Comparison of ENCODE assay signal across 9 mouse cellular contexts in genomic region chr7:128534984-128535491, GRCm38 (mm10). TPM values are rescaled to one million over a fixed set of nuclear protein-coding genes. Genes with fewer than 3 reads are reported as not detected.
A peak's percentile ranks its signal among the peaks of the same experiment; 100 is the strongest.
DNase-seq lines count a peak whose midpoint lies in the region; ATAC-seq and TF ChIP-seq lines count a peak whose summit lies in the region.
"Had no signal": no experiment of that assay in that cellular context is flagged by ENCODE, and none has a peak within 500 bp of the region (broad histone marks: within the 10 kb centered on the region; RNA-seq: fewer than 3 reads in every experiment).

No protein-coding gene starts in this region.

- no peaks in the 10 kb centered on the region for H3K9me3 ChIP-seq in forebrain, postnatal 0 days (ENCODE audit: low read length)
- H3K9me3 ChIP-seq in lung, embryonic 16.5 days (ENCODE audit: control insufficient read depth, low read length): no peaks in the 10 kb centered on the region

- no peaks in the 10 kb centered on the region for H3K36me3 ChIP-seq in forebrain, postnatal 0 days (ENCODE audit: insufficient read depth)
- peaks cover 2% of the 10 kb centered on the region; the same call in 1 of the 2 replicates for H3K36me3 ChIP-seq in lung, embryonic 16.5 days (ENCODE audit: control insufficient read depth, insufficient read depth, low read length)

- H3K27ac ChIP-seq in forebrain, postnatal 0 days (ENCODE audit: low read depth, low read length): no peak overlapping the region
- peak overlapping the region; percentile 77 for H3K27ac ChIP-seq in lung, embryonic 16.5 days (ENCODE audit: low read length)
- H3K27ac ChIP-seq: liver, embryonic 14.5 days had no signal

- peaks cover 28% of the 10 kb centered on the region for H3K4me1 ChIP-seq in forebrain, postnatal 0 days (ENCODE audit: insufficient read depth)
- H3K4me1 ChIP-seq in lung, embryonic 16.5 days (replicated peaks; ENCODE audit: control insufficient read depth, insufficient read depth, low read length): peaks cover 70% of the 10 kb centered on the region

- peak; percentile 54 for ATAC-seq in forebrain, postnatal 0 days
- ATAC-seq in lung, embryonic 16.5 days (ENCODE audit: low read depth): peak; percentile 75

- H3K27me3 ChIP-seq in forebrain, postnatal 0 days (ENCODE audit: insufficient read depth, low read length): no peaks in the 10 kb centered on the region
- H3K27me3 ChIP-seq in lung, embryonic 16.5 days (ENCODE audit: control insufficient read depth, insufficient read depth, low read depth, low read length): no peaks in the 10 kb centered on the region

- peak; percentile 51 to 69 for DNase-seq in cerebellum, postnatal 10 days
- no peak for DNase-seq in cerebellum, postnatal 4 days (ENCODE audit: low spot score in 2 of 2)
- DNase-seq in ES-CJ7 (ENCODE audit: low read depth, low spot score): peak; percentile 29
- DNase-seq in forebrain, postnatal 0 days: peak; percentile 81
- no peak for DNase-seq in spleen, postnatal 4 days (ENCODE audit: low spot score in 2 of 2)
- DNase-seq in kidney, postnatal 4 days: no peak
- no peak for DNase-seq in ovary, postnatal 10 days (ENCODE audit: low spot score)

- no peak overlapping the region for H3K4me3 ChIP-seq in forebrain, postnatal 0 days (ENCODE audit: low read depth, low read length)
- no peak overlapping the region for H3K4me3 ChIP-seq in lung, embryonic 16.5 days (ENCODE audit: low read length)

- no peak for TF ChIP-seq CTCF in forebrain, postnatal 0 days (IDR thresholded peaks at IDR 0.05; ENCODE audit: low read depth)

- no peak overlapping the region for H3K9ac ChIP-seq in forebrain, postnatal 0 days
- H3K9ac ChIP-seq in lung, embryonic 16.5 days (ENCODE audit: low read length): no peak overlapping the region
- H3K9ac ChIP-seq: liver, embryonic 14.5 days had no signal

- no peak overlapping the region for H3K4me2 ChIP-seq in forebrain, postnatal 0 days (ENCODE audit: low read depth)
- peak overlapping the region; percentile 0; the same call in 1 of the 2 replicates for H3K4me2 ChIP-seq in lung, embryonic 16.5 days (ENCODE audit: low read depth, low read length)

- WGBS in forebrain, postnatal 0 days: 19% methylated on average over 5 of the region's 5 CpGs
- 34% methylated on average over 5 of the region's 5 CpGs for WGBS in lung, embryonic 16.5 days

RNA-seq across cellular contexts. Expression of gene Bag3, which starts 11.6 kb away (rescaled TPM):
- total RNA-seq in forebrain, postnatal 0 days (2014; rRNA removed): 2.2 and 4.1 TPM in 2 replicates
- polyA plus RNA-seq in forebrain, postnatal 0 days (2015; fragmentation: Nextera tagmentation; extraction: Ambion mirVana): 3.0 and 3.8 TPM in 2 replicates
- 24.0 and 26.3 TPM in 2 replicates for polyA plus RNA-seq in lung, embryonic 16.5 days (2015; fragmentation: Nextera tagmentation; extraction: Ambion mirVana)

Comparison
In these comparisons a context has a peak if more than half of its experiments do, and no peak if none do; other contexts are left out.
1. DNase-seq: peak in cerebellum, postnatal 10 days (2 of 2), ES-CJ7 (single experiment) and forebrain, postnatal 0 days (single experiment); none in cerebellum, postnatal 4 days (0 of 2), spleen, postnatal 4 days (0 of 2), kidney, postnatal 4 days (0 of 2) and ovary, postnatal 10 days (single experiment).